Mouse (Mus musculus): ENCODE data around the gene Macrod2.

GRCm38 (mm10) chr2:141173607-141174006 is 778.5 kb downstream of the Macrod2 start:
- TF ChIP-seq CTCF (IDR thresholded peaks at IDR 0.05; ENCODE audit: borderline replicate concordance, insufficient read depth, low read depth, low read length): no peak
- TF ChIP-seq POLR2A (IDR thresholded peaks at IDR 0.05; ENCODE audit: borderline replicate concordance, insufficient read depth, low read length): no peak

Data from cerebellum, adult 2 months (tissue).